Mouse (Mus musculus) MEL (cell line): Measurements from ENCODE around the gene Plekha7. TPM values are rescaled to one million over a fixed set of nuclear protein-coding genes. Genes with fewer than 3 reads are reported as not detected.

Experiments
- DNase-seq: peaks from one replicate; pipeline ENCODE4 v3.0.0; 2011; ENCODE audit warnings: low read depth, low spot score
- H3K27ac ChIP-seq: 2 replicates; pipeline ENCODE4 v1.5.1; 2012; ENCODE audit warnings: low read depth, mild to moderate bottlenecking, control low read depth, low read length, moderate library complexity; ENCODE audit not compliant: control insufficient read depth
- H3K27me3 ChIP-seq, 2 experiments: fragments of 150-350 bp in 1 of 2; sonication (generic) in 1 of 2; 2 replicates each; pipeline ENCODE4 v1.6.1; 2012; ENCODE audit warnings: low read length in 2 of 2, mild to moderate bottlenecking in 2 of 2, improper control_type of control experiment in 1 of 2, moderate library complexity in 1 of 2; ENCODE audit not compliant: insufficient read depth in 2 of 2, control insufficient read depth in 1 of 2
- H3K36me3 ChIP-seq, 2 experiments: 2 replicates each; pipeline ENCODE4 v1.6.1; 2012 to 2014; ENCODE audit warnings: low read length in 2 of 2, improper control_type of control experiment in 1 of 2, inconsistent platforms in 1 of 2, mild to moderate bottlenecking in 1 of 2; ENCODE audit not compliant: insufficient read depth in 2 of 2, control insufficient read depth in 1 of 2
- H3K4me1 ChIP-seq, 2 experiments: fragments of 150-350 bp in 1 of 2; sonication (generic) in 1 of 2; 2 replicates each; pipeline ENCODE4 v1.6.1; 2012; ENCODE audit warnings: low read length in 2 of 2, improper control_type of control experiment in 1 of 2, mild to moderate bottlenecking in 1 of 2; ENCODE audit not compliant: insufficient read depth in 2 of 2, control insufficient read depth in 1 of 2
- H3K4me3 ChIP-seq, 2 experiments: fragments of 150-350 bp in 1 of 2; sonication (generic) in 1 of 2; 2 replicates each; pipeline ENCODE4 v1.5.1; 2012; ENCODE audit warnings: low read depth in 2 of 2, low read length in 2 of 2, mild to moderate bottlenecking in 2 of 2, moderate library complexity in 2 of 2, control low read depth in 1 of 2, improper control_type of control experiment in 1 of 2; ENCODE audit not compliant: control insufficient read depth in 1 of 2, insufficient read depth in 1 of 2
- H3K79me2 ChIP-seq: 2 replicates; pipeline ENCODE4 v1.6.1; 2012; ENCODE audit warnings: mild to moderate bottlenecking, low read length, moderate library complexity; ENCODE audit not compliant: control insufficient read depth, poor library complexity, insufficient read depth
- H3K9ac ChIP-seq: 2 replicates; pipeline ENCODE4 v1.6.1; 2012; ENCODE audit warnings: low read depth, mild to moderate bottlenecking, control low read depth, low read length, moderate library complexity; ENCODE audit not compliant: control insufficient read depth, poor library complexity, severe bottlenecking
- H3K9me3 ChIP-seq: fragments of 150-350 bp; sonication (generic); replicated peaks from 2 replicates; pipeline ENCODE4 v1.6.1; 2012; ENCODE audit warnings: mild to moderate bottlenecking, low read length, improper control_type of control experiment, moderate library complexity; ENCODE audit not compliant: insufficient read depth
- CTCF ChIP-seq, 3 experiments: IDR thresholded peaks in 2 of 3; conservative IDR thresholded peaks in 1 of 3; 2 replicates each; pipeline ENCODE4 v1.5.1; 2011 to 2012; ENCODE audit warnings: low read length in 3 of 3, low read depth in 2 of 3, mild to moderate bottlenecking in 2 of 3, improper control_type of control experiment in 1 of 3, inconsistent platforms in 1 of 3, mixed read lengths in 1 of 3, moderate library complexity in 1 of 3; ENCODE audit not compliant: control insufficient read depth in 1 of 3, insufficient read depth in 1 of 3, poor library complexity in 1 of 3, severe bottlenecking in 1 of 3
- ETS1 ChIP-seq: IDR thresholded peaks from 2 replicates; pipeline ENCODE4 v1.6.1; 2012; ENCODE audit warnings: low read depth, mild to moderate bottlenecking, inconsistent platforms, low read length, improper control_type of control experiment, moderate library complexity
- GABPA ChIP-seq: IDR thresholded peaks from 2 replicates; pipeline ENCODE4 v1.6.1; 2012; ENCODE audit warnings: low read depth, mild to moderate bottlenecking, inconsistent platforms, low read length, improper control_type of control experiment, moderate library complexity
- HCFC1 ChIP-seq: IDR thresholded peaks from 2 replicates; pipeline ENCODE4 v1.6.1; 2012; ENCODE audit warnings: low read depth, mild to moderate bottlenecking, inconsistent platforms, low read length, improper control_type of control experiment, moderate library complexity
- MAZ ChIP-seq: IDR thresholded peaks from 2 replicates; pipeline ENCODE4 v1.6.1; 2012; ENCODE audit warnings: low read depth, mild to moderate bottlenecking, inconsistent platforms, low read length, improper control_type of control experiment
- NRF1 ChIP-seq: IDR thresholded peaks from 2 replicates; pipeline ENCODE4 v1.6.1; 2014; ENCODE audit warnings: low read depth, mild to moderate bottlenecking, inconsistent platforms, low read length, improper control_type of control experiment, moderate library complexity; ENCODE audit not compliant: poor library complexity, insufficient read depth, severe bottlenecking
- POLR2A ChIP-seq, 2 experiments: IDR thresholded peaks; 2 replicates each; pipeline ENCODE4 v1.6.1; 2011 to 2012; ENCODE audit warnings: low read length in 2 of 2, mild to moderate bottlenecking in 2 of 2, control low read depth in 1 of 2, improper control_type of control experiment in 1 of 2, low read depth in 1 of 2, moderate library complexity in 1 of 2; ENCODE audit not compliant: control insufficient read depth in 1 of 2, insufficient read depth in 1 of 2, poor library complexity in 1 of 2
- POLR2AphosphoS2 ChIP-seq: IDR thresholded peaks from 2 replicates; pipeline ENCODE4 v1.6.1; 2011; ENCODE audit warnings: low read length, improper control_type of control experiment
- RAD21 ChIP-seq: IDR thresholded peaks from 2 replicates; pipeline ENCODE4 v1.6.1; 2011; ENCODE audit warnings: mild to moderate bottlenecking, low read depth, low read length, improper control_type of control experiment
- SIN3A ChIP-seq: IDR thresholded peaks from 2 replicates; pipeline ENCODE4 v1.6.1; 2012; ENCODE audit warnings: low read length, improper control_type of control experiment, inconsistent platforms
- SMC3 ChIP-seq: IDR thresholded peaks from 2 replicates; pipeline ENCODE4 v1.6.1; 2011; ENCODE audit warnings: low read depth, low read length, improper control_type of control experiment
- TBP ChIP-seq: IDR thresholded peaks from 2 replicates; pipeline ENCODE4 v1.8.0; 2011; ENCODE audit warnings: low read depth, low read length, improper control_type of control experiment
- UBTF ChIP-seq: IDR thresholded peaks from 2 replicates; pipeline ENCODE4 v1.6.1; 2012; ENCODE audit warnings: low read depth, mild to moderate bottlenecking, inconsistent platforms, low read length, improper control_type of control experiment, moderate library complexity, borderline replicate concordance; ENCODE audit not compliant: insufficient read depth
- USF1 ChIP-seq: IDR thresholded peaks from 2 replicates; pipeline ENCODE4 v1.6.1; 2014; ENCODE audit warnings: low read depth, mild to moderate bottlenecking, inconsistent platforms, low read length, improper control_type of control experiment, moderate library complexity
- USF2 ChIP-seq, 2 experiments: IDR thresholded peaks; 2 replicates each; pipeline ENCODE4 v1.6.1; 2011 to 2012; ENCODE audit warnings: improper control_type of control experiment in 2 of 2, low read length in 2 of 2, borderline replicate concordance in 1 of 2, inconsistent platforms in 1 of 2, low read depth in 1 of 2, mild to moderate bottlenecking in 1 of 2; ENCODE audit not compliant: insufficient read depth in 1 of 2
- ZNF384 ChIP-seq: IDR thresholded peaks from 2 replicates; pipeline ENCODE4 v1.6.1; 2012; ENCODE audit warnings: low read depth, mild to moderate bottlenecking, inconsistent platforms, low read length, improper control_type of control experiment
- polyA plus RNA-seq, 2 experiments: library from polyadenylated mRNA; stranded (reverse) in 1 of 2; unstranded in 1 of 2; fragments of >175 nt in 1 of 2; fragments of >200 nt in 1 of 2; gene quantifications; 2 replicates each; pipeline versions ENCODE4 v1.2.1 to v1.2.4; 2012; ENCODE audit warnings: low replicate concordance in 2 of 2, low read depth in 1 of 2; ENCODE audit not compliant: insufficient read length in 2 of 2, insufficient read depth in 1 of 2, missing spikeins in 1 of 2
- total RNA-seq: library from RNA; depleted of rRNA; stranded (reverse); fragments of 300-350 nt; gene quantifications from 2 replicates; pipeline ENCODE4 v1.2.3, GENCODE M21; 2012; rRNA removed

The Plekha7 gene
- total RNA-seq (4.4 and 4.9 TPM in 2 replicates), polyA plus RNA-seq (10 to 100 TPM in 1 of 2 experiments, not detected in 1; 14.5 TPM)

GRCm38 (mm10) chr7:116307871-116308631 lies at the start of gene Plekha7:
Gene Plekha7 (minus strand): TSS chr7:116308376.
- Histone ChIP-seq H3K27me3 (no peaks in the 10 kb centered on the region), H3K4me1 (0 out of 4 replicates have a peak, but pooled peaks cover 0 to 7% of the 10 kb centered on the region in 2 experiments), H3K4me3 (peak within 1 kb of the TSS; percentile 89 to 97), H3K36me3 (0 out of 4 replicates have a peak, but pooled peaks cover 0 to 2% of the 10 kb centered on the region in 2 experiments), H3K79me2 (peaks cover 4% of the 10 kb centered on the region; the same call in 1 of the 2 replicates), H3K9ac (peak within 1 kb of the TSS; percentile 84), H3K27ac (peak within 1 kb of the TSS; percentile 47), H3K9me3 (no peaks in the 10 kb centered on the region)
- DNase-seq: peak; percentile 87
- TF ChIP-seq HCFC1: 0 out of 2 replicates have a peak, but pooled peaks have one; percentile 34
- TF ChIP-seq TBP: no peak
- TF ChIP-seq GABPA: no peak
- TF ChIP-seq NRF1: no peak
- no peak for TF ChIP-seq ETS1
- peak; percentile 56; the same call in 1 of the 2 replicates for TF ChIP-seq MAZ
- peak; percentile 33 to 51; a peak in 1 of 4 replicates for TF ChIP-seq POLR2A (IDR thresholded peaks at IDR 0.05; ENCODE audit: control insufficient read depth in 1 of 2, insufficient read depth in 1 of 2, low read depth in 1 of 2, low read length in 2 of 2, poor library complexity in 1 of 2)
- peak; percentile 41; the same call in 1 of the 2 replicates for TF ChIP-seq USF1

DNA sequence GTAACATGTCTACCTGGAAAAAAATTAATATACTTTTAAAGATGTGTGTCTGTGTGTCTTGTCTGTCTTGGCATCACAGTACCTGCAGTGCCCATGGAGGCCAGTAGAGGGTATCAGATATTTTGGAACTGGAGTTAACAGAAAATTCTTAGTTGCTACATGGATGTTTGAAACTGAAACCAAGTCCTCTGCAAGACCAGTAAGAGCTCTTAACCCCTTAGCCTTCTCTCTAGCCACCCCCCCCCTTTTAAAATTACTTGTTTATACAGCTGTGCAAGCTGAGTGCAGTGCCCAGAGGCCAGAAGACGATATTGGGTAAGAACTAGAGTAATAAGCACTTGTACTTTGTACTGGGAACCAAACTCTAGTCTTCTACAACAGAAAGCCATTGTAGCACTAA lies 28.1 kb upstream of the Plekha7 start:
- Histone ChIP-seq H3K9ac (peak overlapping the region; percentile 7), H3K27ac (no peak overlapping the region), H3K9me3 (no peaks in the 10 kb centered on the region)
- peak; percentile 86 for DNase-seq
- peak; percentile 26; the same call in 1 of the 2 replicates for TF ChIP-seq ZNF384
- no peak for TF ChIP-seq POLR2AphosphoS2
- TF ChIP-seq USF1: no peak
- peak; percentile 26; the same call in 1 of the 2 replicates for TF ChIP-seq SIN3A
- TF ChIP-seq USF2 (IDR thresholded peaks at IDR 0.05; ENCODE audit: borderline replicate concordance in 1 of 2, insufficient read depth in 1 of 2, low read depth in 1 of 2, low read length in 2 of 2): no peak
- no peak for TF ChIP-seq UBTF
- peak; percentile 47 for TF ChIP-seq SMC3
- TF ChIP-seq CTCF (IDR thresholded peaks at IDR 0.05 in 2 of 3, conservative IDR thresholded peaks at IDR 0.05 in 1 of 3; ENCODE audit: control insufficient read depth in 1 of 3, insufficient read depth in 1 of 3, low read depth in 2 of 3, low read length in 3 of 3, poor library complexity in 1 of 3, severe bottlenecking in 1 of 3): peak; percentile 32 to 65 (median 61)
- TF ChIP-seq RAD21: peak; percentile 39
- TF ChIP-seq, all 39 proteins: peak for 5
- Histone ChIP-seq H3K36me3 (peaks cover 25 to 29% of the 10 kb centered on the region in 2 experiments), H3K4me1 (peaks cover 4% of the 10 kb centered on the region in 2 experiments; a peak in 3 of 4 replicates), H3K79me2 (peaks cover 33% of the 10 kb centered on the region), H3K27me3 (no peaks in the 10 kb centered on the region), H3K4me3 (peak overlapping the region; percentile 9 to 49; a peak in 3 of 4 replicates)
